Mouse (Mus musculus) liver, embryonic 14.5 days (tissue): ENCODE results near the gene Pfkfb4. TPM values are rescaled to one million over a fixed set of nuclear protein-coding genes. Genes with fewer than 3 reads are reported as not detected.

ENCODE experiments used
- ATAC-seq: fragments of 200-750 bp; cut with Nextera tagmentation; 2 replicates; pipeline ENCODE4 v1.8.0; 2017; ENCODE audit warnings: moderate number of reproducible peaks, mild to moderate bottlenecking, moderate library complexity; ENCODE audit not compliant: insufficient read depth
- DNase-seq, 3 experiments: peaks; one replicate each; pipeline ENCODE4 v3.0.0-alpha.2; 2012 to 2013; ENCODE audit warnings: low read depth in 3 of 3, low spot score in 3 of 3
- H3K27ac ChIP-seq: fragments of 300-500 bp; sonication (generic); 2 replicates; pipeline ENCODE4 v1.5.1; 2014; ENCODE audit warnings: moderate library complexity, mild to moderate bottlenecking, control low read depth, inconsistent platforms
- H3K27me3 ChIP-seq: fragments of 300-500 bp; sonication (generic); 2 replicates; pipeline ENCODE4 v1.6.1; 2014; ENCODE audit warnings: mild to moderate bottlenecking, low read length, moderate library complexity; ENCODE audit not compliant: control insufficient read depth, insufficient read depth
- H3K36me3 ChIP-seq: fragments of 300-500 bp; sonication (generic); replicated peaks from 2 replicates; pipeline ENCODE4 v1.6.1; 2014; ENCODE audit warnings: low read depth; ENCODE audit not compliant: control insufficient read depth, insufficient read depth
- H3K4me1 ChIP-seq, 2 experiments: fragments of 200-500 bp in 1 of 2; fragments of 300-500 bp in 1 of 2; sonication (generic) in 1 of 2; replicated peaks; 2 replicates each; pipeline ENCODE4 v1.6.1; 2012 to 2014; ENCODE audit warnings: antibody characterized with exemption in 1 of 2, inconsistent platforms in 1 of 2, low read length in 1 of 2; ENCODE audit not compliant: control insufficient read depth in 2 of 2, insufficient read depth in 2 of 2
- H3K4me2 ChIP-seq: fragments of 300-500 bp; sonication (generic); 2 replicates; pipeline ENCODE4 v1.6.1; 2014; ENCODE audit warnings: low read depth, mild to moderate bottlenecking, control low read depth, moderate library complexity
- H3K4me3 ChIP-seq, 2 experiments: fragments of 200-500 bp in 1 of 2; fragments of 300-500 bp in 1 of 2; sonication (generic) in 1 of 2; 2 replicates each; pipeline ENCODE4 v1.5.1; 2012 to 2014; ENCODE audit warnings: low read depth in 2 of 2, low read length in 2 of 2, mild to moderate bottlenecking in 2 of 2, control low read depth in 1 of 2, inconsistent platforms in 1 of 2, moderate library complexity in 1 of 2; ENCODE audit not compliant: insufficient read depth in 1 of 2
- H3K9ac ChIP-seq: fragments of 300-500 bp; sonication (generic); replicated peaks from 2 replicates; pipeline ENCODE4 v1.6.1; 2014; ENCODE audit warnings: mild to moderate bottlenecking, control low read depth, moderate library complexity
- H3K9me3 ChIP-seq: fragments of 300-500 bp; sonication (generic); 2 replicates; pipeline ENCODE4 v1.6.1; 2016; ENCODE audit warnings: low read length, mixed read lengths; ENCODE audit not compliant: control insufficient read depth
- CTCF ChIP-seq: IDR thresholded peaks from 2 replicates; pipeline ENCODE4 v1.5.1; 2016; ENCODE audit warnings: antibody characterized with exemption, low read depth, control low read depth
- EP300 ChIP-seq: IDR thresholded peaks from 2 replicates; pipeline ENCODE4 v1.6.1; 2016; ENCODE audit warnings: antibody characterized with exemption, low read depth
- WGBS: fragments of 180-500 bp; shearing (Covaris S2); extraction: QIAGEN DNeasy Blood & Tissue Kit; methylation state at CpG from one replicate; pipeline ENCODE4 v1.1.7; 2014; ENCODE audit not compliant: insufficient replicate concordance; 5-methylcytosine and 5-hydroxymethylcytosine counted together
- polyA plus RNA-seq, 2 experiments: library from polyadenylated mRNA; depleted of rRNA in 1 of 2; stranded (reverse) in 1 of 2; unstranded in 1 of 2; fragments of >200 nt; fragmentation: Nextera tagmentation in 1 of 2; extraction: Ambion mirVana in 1 of 2; gene quantifications; 2 replicates each; pipeline versions ENCODE4 v1.2.1 to v1.2.3; 2012 to 2014

The Pfkfb4 gene
- polyA plus RNA-seq, 2 experiments, result 1.9 to 2.1 TPM

GRCm38 (mm10) chr9:109000726-109001125, 9.1 kb downstream of the Pfkfb4 start:
- no peak overlapping the region for H3K27ac ChIP-seq
- WGBS, result 8% methylated on average over 3 of the region's 3 CpGs
- peak; percentile 35; the same call in 1 of the 2 replicates for ATAC-seq

GRCm38 (mm10) chr9:109003201-109003600, 11.6 kb downstream of the Pfkfb4 start:
- ATAC-seq, result no peak
- H3K4me3 ChIP-seq, result no peak overlapping the region
- no peaks in the 10 kb centered on the region for H3K27me3 ChIP-seq
- 0 out of 4 replicates have a peak, but pooled peaks cover 0 to 4% of the 10 kb centered on the region in 2 experiments for H3K4me1 ChIP-seq
- peak; percentile 83 for TF ChIP-seq CTCF
- no peak for TF ChIP-seq EP300
- no peaks in the 10 kb centered on the region for H3K9me3 ChIP-seq
- DNase-seq, result peak in 1 of 3 experiments; percentile 27
- H3K9ac ChIP-seq, result no peak overlapping the region
- no peak overlapping the region for H3K27ac ChIP-seq
- 35% methylated on average over 2 of the region's 2 CpGs for WGBS
- no peaks in the 10 kb centered on the region for H3K36me3 ChIP-seq
- H3K4me2 ChIP-seq, result no peak overlapping the region

More at GRCm38 (mm10) chr9:109000726-109001125, 9.1 kb downstream of the Pfkfb4 start:
- Histone ChIP-seq H3K9me3 (no peaks in the 10 kb centered on the region), H3K36me3 (no peaks in the 10 kb centered on the region), H3K9ac (no peak overlapping the region), H3K27me3 (no peaks in the 10 kb centered on the region), H3K4me2 (no peak overlapping the region), H3K4me3 (no peak overlapping the region), H3K4me1 (peaks cover 0 to 6% of the 10 kb centered on the region in 2 experiments; a peak in 3 of 4 replicates)
- TF ChIP-seq CTCF, result peak; percentile 99
- no peak for TF ChIP-seq EP300
- DNase-seq, result peak; percentile 42 to 51 (median 49)

GRCm38 (mm10) chr9:109007025-109007780, 15.6 kb downstream of the Pfkfb4 start:
- H3K27ac ChIP-seq, result no peak overlapping the region
- no peaks in the 10 kb centered on the region for H3K9me3 ChIP-seq
- H3K27me3 ChIP-seq, result no peaks in the 10 kb centered on the region
- H3K4me1 ChIP-seq, result 0 out of 4 replicates have a peak, but pooled peaks cover 0 to 4% of the 10 kb centered on the region in 2 experiments
- ATAC-seq (no peak), DNase-seq (no peak)
- H3K4me2 ChIP-seq, result no peak overlapping the region
- no peak for TF ChIP-seq EP300
- TF ChIP-seq CTCF, result no peak
- 57% methylated on average over 21 of the region's 21 CpGs for WGBS
- H3K4me3 ChIP-seq, result no peak overlapping the region
- H3K9ac ChIP-seq, result no peak overlapping the region
- H3K36me3 ChIP-seq, result no peaks in the 10 kb centered on the region

- no peak overlapping the region for H3K9ac ChIP-seq
- 0 out of 4 replicates have a peak, but pooled peaks cover 0 to 4% of the 10 kb centered on the region in 2 experiments for H3K4me1 ChIP-seq
- no peaks in the 10 kb centered on the region for H3K27me3 ChIP-seq
- no peaks in the 10 kb centered on the region for H3K36me3 ChIP-seq
- no peak overlapping the region for H3K4me3 ChIP-seq
- H3K9me3 ChIP-seq, result no peaks in the 10 kb centered on the region
- no peak for TF ChIP-seq CTCF
- no peak for TF ChIP-seq EP300
- no peak overlapping the region for H3K27ac ChIP-seq
- WGBS, result 74% methylated on average over 9 of the region's 9 CpGs
- no peak for ATAC-seq
- no peak for DNase-seq
- H3K4me2 ChIP-seq, result no peak overlapping the region
Observed at GRCm38 (mm10) chr9:109008081-109008480, 16.5 kb downstream of the Pfkfb4 start.

GRCm38 (mm10) chr9:109008994-109009635, 17.5 kb downstream of the Pfkfb4 start:
- Histone ChIP-seq H3K9me3 (no peaks in the 10 kb centered on the region), H3K27ac (no peak overlapping the region), H3K4me2 (no peak overlapping the region), H3K36me3 (no peaks in the 10 kb centered on the region), H3K27me3 (no peaks in the 10 kb centered on the region), H3K4me1 (0 out of 4 replicates have a peak, but pooled peaks cover 0 to 4% of the 10 kb centered on the region in 2 experiments), H3K9ac (no peak overlapping the region), H3K4me3 (no peak overlapping the region)
- no peak for DNase-seq
- TF ChIP-seq EP300 (no peak), CTCF (no peak)
- no peak for ATAC-seq
- 53% methylated on average over 10 of the region's 10 CpGs for WGBS
